Mouse (Mus musculus): Measurements from ENCODE around the gene Kcnq2. TPM values are rescaled to one million over a fixed set of nuclear protein-coding genes. Genes with fewer than 3 reads are reported as not detected.

Kcnq2 gene
- not detected for polyA plus RNA-seq (2015; fragmentation: Illumina TruSeq; extraction: RNeasy Lipid Tissue Mini Kit (QIAGEN cat#74804); ENCODE audit: insufficient read depth, low replicate concordance)

DNA sequence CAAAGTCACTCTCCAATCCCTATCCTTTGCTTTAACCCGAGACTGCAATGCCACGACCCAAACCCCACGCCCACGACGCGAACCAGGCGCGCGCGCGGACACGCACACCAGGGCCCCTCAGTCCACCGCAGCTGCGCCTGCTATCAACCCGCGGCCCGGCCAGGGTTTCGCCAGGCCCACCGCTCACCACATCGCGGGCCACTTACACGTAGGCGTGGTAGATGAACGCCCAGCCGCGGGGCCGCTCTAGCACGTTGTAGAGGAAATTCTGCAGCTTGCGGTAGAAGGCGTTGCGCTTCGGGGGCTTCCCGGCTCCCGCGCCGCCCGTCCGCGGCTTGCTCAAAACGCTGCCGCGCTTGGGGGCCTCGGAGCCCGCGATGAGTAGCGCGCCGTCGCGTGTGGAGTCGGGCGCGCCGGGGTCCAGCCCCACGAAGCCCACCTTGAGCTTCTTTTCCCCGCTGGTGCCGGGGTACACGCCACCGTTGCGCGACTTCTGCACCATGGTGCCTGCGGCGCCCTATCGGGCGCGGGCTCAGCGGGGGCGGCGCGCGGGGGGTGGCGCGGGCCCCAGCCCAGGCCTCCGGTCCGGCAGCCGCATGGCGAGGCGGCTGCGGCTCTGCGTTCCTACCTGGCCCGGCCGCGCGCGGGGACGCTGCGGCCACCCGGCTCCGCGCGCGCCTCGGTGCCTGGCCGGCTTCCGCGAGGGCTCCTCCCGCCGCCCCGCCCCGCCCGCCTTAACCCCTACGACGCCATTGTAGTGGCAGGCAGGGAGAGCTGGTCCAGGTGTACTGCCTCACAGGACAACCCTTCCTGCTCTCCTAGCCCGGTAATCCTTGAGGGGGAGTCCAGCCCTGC is at the start of gene Kcnq2:
Gene Kcnq2, minus strand, starts transcription at position 710 of the 855 bp plus-strand sequence.

DNA sequence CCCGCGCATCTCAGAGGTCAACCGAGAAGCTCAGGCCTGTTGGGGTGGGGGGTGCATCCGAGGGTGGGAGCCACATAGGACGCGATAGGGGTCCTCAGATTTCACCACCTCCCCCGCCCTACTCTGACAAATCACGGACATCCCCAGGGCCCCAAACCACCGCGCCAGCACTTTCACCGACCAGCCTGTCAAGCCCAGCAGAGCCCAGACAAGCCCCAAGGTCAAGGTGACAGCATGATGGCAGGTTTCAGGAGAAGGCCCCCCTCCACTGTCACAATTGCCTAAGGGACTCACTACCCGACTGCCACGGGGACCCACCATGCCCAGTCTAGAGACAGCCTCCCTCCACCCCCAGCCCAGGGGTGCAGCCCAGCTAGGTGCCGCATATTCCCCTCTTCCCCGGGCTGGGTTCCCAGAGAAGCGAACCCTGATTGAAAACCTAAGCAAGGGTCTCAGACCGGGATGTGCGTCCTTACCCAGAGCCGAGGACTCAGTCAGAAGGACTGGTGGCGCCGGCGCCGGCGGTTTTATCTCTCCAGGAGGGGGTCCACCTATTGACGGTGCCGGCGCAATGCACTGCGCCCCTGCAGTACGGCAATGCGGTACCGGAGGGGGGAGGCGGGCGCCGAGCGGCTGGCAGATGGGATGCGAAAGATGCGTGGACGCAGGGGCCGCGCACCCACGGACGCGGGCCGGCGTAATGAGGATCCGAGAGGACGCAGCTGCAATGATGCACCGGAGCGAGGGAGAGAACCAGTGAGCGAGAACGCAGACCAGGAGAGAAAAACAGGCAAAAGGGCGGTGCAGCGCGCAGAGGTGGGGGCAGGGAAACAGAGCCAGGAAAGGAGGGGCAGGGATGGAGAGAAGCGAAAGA is 21.4 kb upstream of the Kcnq2 start, which contains the start of gene Eef1a2:
Gene Eef1a2, minus strand, starts transcription at position 767 of the 874 bp plus-strand sequence.

DNA sequence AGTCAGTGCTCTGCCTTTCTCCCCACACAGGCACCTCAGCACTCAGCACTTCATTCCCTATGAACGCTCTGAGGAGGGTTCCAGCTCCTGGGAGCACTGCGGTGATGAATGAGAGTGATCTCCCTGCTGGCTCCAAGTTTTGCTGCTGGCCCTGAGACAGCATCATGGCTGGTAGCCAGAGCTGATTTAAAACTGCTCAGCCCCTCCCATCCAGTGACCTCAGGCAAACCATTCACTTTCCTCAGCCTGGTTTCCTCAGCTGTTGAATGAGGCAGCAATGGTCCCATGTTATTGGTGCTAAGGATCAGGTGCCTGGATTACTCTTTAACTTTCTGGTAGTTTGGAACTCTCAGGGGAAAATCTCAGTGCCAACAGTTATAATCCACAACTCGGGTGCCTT is 91.7 kb downstream of the Kcnq2 start, which contains the start of gene Chrna4:
Gene Chrna4, minus strand, starts transcription at position 110 of the 400 bp plus-strand sequence.

Other genes starting within 250 kb of the Kcnq2 start
- gene Ythdf1, start 214.4 kb downstream of the Kcnq2 start, polyA plus RNA-seq (2015; fragmentation: Illumina TruSeq; extraction: RNeasy Lipid Tissue Mini Kit (QIAGEN cat#74804); ENCODE audit: insufficient read depth, low replicate concordance) = 65.2 TPM
- gene Birc7, start 206.3 kb downstream of the Kcnq2 start, polyA plus RNA-seq (2015; fragmentation: Illumina TruSeq; extraction: RNeasy Lipid Tissue Mini Kit (QIAGEN cat#74804); ENCODE audit: insufficient read depth, low replicate concordance) = not detected
- 1.1 TPM for gene Nkain4, start 180.6 kb downstream of the Kcnq2 start, polyA plus RNA-seq (2015; fragmentation: Illumina TruSeq; extraction: RNeasy Lipid Tissue Mini Kit (QIAGEN cat#74804); ENCODE audit: insufficient read depth, low replicate concordance)
- gene Arfgap1, start 168.1 kb downstream of the Kcnq2 start, polyA plus RNA-seq (2015; fragmentation: Illumina TruSeq; extraction: RNeasy Lipid Tissue Mini Kit (QIAGEN cat#74804); ENCODE audit: insufficient read depth, low replicate concordance) = 29.3 TPM
- gene Col20a1, start 148.8 kb downstream of the Kcnq2 start, polyA plus RNA-seq (2015; fragmentation: Illumina TruSeq; extraction: RNeasy Lipid Tissue Mini Kit (QIAGEN cat#74804); ENCODE audit: insufficient read depth, low replicate concordance) = 1.6 TPM
- not detected for gene Chrna4, start 91.8 kb downstream of the Kcnq2 start, polyA plus RNA-seq (2015; fragmentation: Illumina TruSeq; extraction: RNeasy Lipid Tissue Mini Kit (QIAGEN cat#74804); ENCODE audit: insufficient read depth, low replicate concordance)
- not detected for gene Eef1a2, start 21.7 kb upstream of the Kcnq2 start, polyA plus RNA-seq (2015; fragmentation: Illumina TruSeq; extraction: RNeasy Lipid Tissue Mini Kit (QIAGEN cat#74804); ENCODE audit: insufficient read depth, low replicate concordance)
- 97.7 TPM for gene Ppdpf, start 51.9 kb upstream of the Kcnq2 start, polyA plus RNA-seq (2015; fragmentation: Illumina TruSeq; extraction: RNeasy Lipid Tissue Mini Kit (QIAGEN cat#74804); ENCODE audit: insufficient read depth, low replicate concordance)
- gene Ptk6, start 67.5 kb upstream of the Kcnq2 start, polyA plus RNA-seq (2015; fragmentation: Illumina TruSeq; extraction: RNeasy Lipid Tissue Mini Kit (QIAGEN cat#74804); ENCODE audit: insufficient read depth, low replicate concordance) = 0.48 TPM
- gene Srms, start 77.9 kb upstream of the Kcnq2 start, polyA plus RNA-seq (2015; fragmentation: Illumina TruSeq; extraction: RNeasy Lipid Tissue Mini Kit (QIAGEN cat#74804); ENCODE audit: insufficient read depth, low replicate concordance) = 0.75 TPM
- gene Fndc11, start 84.7 kb upstream of the Kcnq2 start, polyA plus RNA-seq (2015; fragmentation: Illumina TruSeq; extraction: RNeasy Lipid Tissue Mini Kit (QIAGEN cat#74804); ENCODE audit: insufficient read depth, low replicate concordance) = not detected
- gene Helz2, start 106.7 kb upstream of the Kcnq2 start, polyA plus RNA-seq (2015; fragmentation: Illumina TruSeq; extraction: RNeasy Lipid Tissue Mini Kit (QIAGEN cat#74804); ENCODE audit: insufficient read depth, low replicate concordance) = 71.7 TPM
- gene Gmeb2, start 152.7 kb upstream of the Kcnq2 start, polyA plus RNA-seq (2015; fragmentation: Illumina TruSeq; extraction: RNeasy Lipid Tissue Mini Kit (QIAGEN cat#74804); ENCODE audit: insufficient read depth, low replicate concordance) = 38.0 TPM
- not detected for gene Stmn3, start 179.2 kb upstream of the Kcnq2 start, polyA plus RNA-seq (2015; fragmentation: Illumina TruSeq; extraction: RNeasy Lipid Tissue Mini Kit (QIAGEN cat#74804); ENCODE audit: insufficient read depth, low replicate concordance)
- 63.2 TPM for gene Rtel1, start 184.4 kb upstream of the Kcnq2 start, polyA plus RNA-seq (2015; fragmentation: Illumina TruSeq; extraction: RNeasy Lipid Tissue Mini Kit (QIAGEN cat#74804); ENCODE audit: insufficient read depth, low replicate concordance)
- 30.7 TPM for gene Zgpat, start 229.6 kb upstream of the Kcnq2 start, polyA plus RNA-seq (2015; fragmentation: Illumina TruSeq; extraction: RNeasy Lipid Tissue Mini Kit (QIAGEN cat#74804); ENCODE audit: insufficient read depth, low replicate concordance)
- gene Arfrp1, start 230.1 kb upstream of the Kcnq2 start, polyA plus RNA-seq (2015; fragmentation: Illumina TruSeq; extraction: RNeasy Lipid Tissue Mini Kit (QIAGEN cat#74804); ENCODE audit: insufficient read depth, low replicate concordance) = 122 TPM
- 43.1 TPM for gene Lime1, start 244.8 kb upstream of the Kcnq2 start, polyA plus RNA-seq (2015; fragmentation: Illumina TruSeq; extraction: RNeasy Lipid Tissue Mini Kit (QIAGEN cat#74804); ENCODE audit: insufficient read depth, low replicate concordance)